Mouse (Mus musculus) forebrain, embryonic 13.5 days (tissue): ENCODE measurements at regions not wholly inside any gene's neighbourhood (a gene's known extent, or its start where the extent isn't known, plus 50 kb on each side); places are given as distances from the start of the nearest gene placed in this dataset.
"Not testable (repeated sequence)": the region's sequence is repeated elsewhere in the genome, so short reads cannot be mapped to it uniquely, and the experiment has no call there.

Experiments used
- ATAC-seq: fragments of 200-750 bp; cut with Nextera tagmentation; 2 replicates; pipeline ENCODE4 v1.8.0; 2017
- H3K27ac ChIP-seq: fragments of 300-500 bp; sonication (generic); 2 replicates; pipeline ENCODE4 v1.5.1; 2015; ENCODE audit warnings: inconsistent platforms, mild to moderate bottlenecking, moderate library complexity
- H3K27me3 ChIP-seq: fragments of 300-500 bp; sonication (generic); 2 replicates; pipeline ENCODE4 v1.6.1; 2015; ENCODE audit warnings: mild to moderate bottlenecking, inconsistent platforms
- H3K36me3 ChIP-seq: fragments of 300-500 bp; sonication (generic); 2 replicates; pipeline ENCODE4 v1.6.1; 2015; ENCODE audit warnings: mild to moderate bottlenecking, inconsistent platforms; ENCODE audit not compliant: poor library complexity, severe bottlenecking
- H3K4me1 ChIP-seq: fragments of 300-500 bp; sonication (generic); 2 replicates; pipeline ENCODE4 v1.6.1; 2015; ENCODE audit warnings: inconsistent platforms
- H3K4me2 ChIP-seq: fragments of 300-500 bp; sonication (generic); 2 replicates; pipeline ENCODE4 v1.6.1; 2015; ENCODE audit warnings: inconsistent platforms, mild to moderate bottlenecking, moderate library complexity
- H3K4me3 ChIP-seq: fragments of 300-500 bp; sonication (generic); 2 replicates; pipeline ENCODE4 v1.5.1; 2015; ENCODE audit warnings: mild to moderate bottlenecking, inconsistent platforms
- H3K9ac ChIP-seq: fragments of 300-500 bp; sonication (generic); 2 replicates; pipeline ENCODE4 v1.6.1; 2015; ENCODE audit warnings: mild to moderate bottlenecking, inconsistent platforms
- H3K9me3 ChIP-seq: fragments of 300-500 bp; sonication (generic); replicated peaks from 2 replicates; pipeline ENCODE4 v1.6.1; 2016; ENCODE audit warnings: inconsistent platforms
- WGBS: fragments of 180-500 bp; shearing (Covaris S2); methylation state at CpG from one replicate; pipeline ENCODE4 v1.1.7; 2015; 5-methylcytosine and 5-hydroxymethylcytosine counted together

DNA sequence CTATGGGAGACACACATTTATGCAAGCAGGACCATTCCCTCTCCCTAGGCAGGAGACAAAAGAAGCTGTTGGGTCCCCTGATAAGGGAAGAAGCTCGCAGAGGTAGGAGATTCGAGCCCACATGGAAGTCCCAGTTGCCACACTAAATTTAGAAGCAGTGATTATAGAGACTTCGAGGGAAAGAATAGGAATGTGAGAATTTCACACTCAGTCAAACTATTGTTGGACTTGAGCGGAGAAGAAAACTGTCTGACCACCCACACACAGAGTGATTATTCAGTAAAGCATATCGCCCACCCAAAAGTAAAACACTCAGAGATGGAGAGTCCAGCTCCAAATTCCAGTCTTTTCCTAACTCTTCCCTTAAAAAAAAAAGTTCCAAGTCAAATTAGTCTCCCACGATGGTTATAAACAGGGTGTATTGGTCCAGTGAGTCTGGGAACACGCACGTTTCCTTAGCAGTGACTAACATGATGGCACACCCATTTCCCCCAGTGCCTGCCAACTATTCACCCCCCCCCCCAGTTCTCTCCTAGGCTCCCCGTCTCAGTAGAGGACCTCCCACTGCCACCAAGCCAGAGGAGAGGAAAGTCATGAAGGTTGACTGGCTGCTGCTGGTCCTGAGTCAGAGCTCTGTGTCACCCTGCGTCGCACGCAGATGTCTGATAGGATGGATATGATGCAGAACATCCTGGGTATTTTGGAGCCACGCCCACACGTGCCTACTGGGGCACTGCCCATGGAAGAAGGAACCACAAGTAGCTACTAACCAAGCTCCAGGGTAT, 120.1 kb downstream of the Tcp10c start:
- no peak for ATAC-seq
- 82% methylated on average over 14 of the region's 14 CpGs for WGBS
- H3K9ac ChIP-seq: no peak overlapping the region
- H3K36me3 ChIP-seq: no peaks in the 10 kb centered on the region
- no peaks in the 10 kb centered on the region for H3K27me3 ChIP-seq
- H3K9me3 ChIP-seq: no peaks in the 10 kb centered on the region
- H3K27ac ChIP-seq: no peak overlapping the region
- H3K4me3 ChIP-seq: no peak overlapping the region
- peaks cover 18% of the 10 kb centered on the region for H3K4me1 ChIP-seq
- no peak overlapping the region for H3K4me2 ChIP-seq

GRCm38 (mm10) chr17:13478866-13479571, 124.6 kb downstream of the Tcp10c start:
- Histone ChIP-seq H3K4me1 (peaks cover 38% of the 10 kb centered on the region), H3K27me3 (no peaks in the 10 kb centered on the region), H3K9ac (peak overlapping the region; percentile 21; the same call in 1 of the 2 replicates), H3K27ac (peak overlapping the region; percentile 83), H3K9me3 (no peaks in the 10 kb centered on the region), H3K4me3 (no peak overlapping the region), H3K36me3 (no peaks in the 10 kb centered on the region), H3K4me2 (peak overlapping the region; percentile 31)
- 0% methylated on average over 5 of the region's 5 CpGs for WGBS
- ATAC-seq: peak; percentile 86

DNA sequence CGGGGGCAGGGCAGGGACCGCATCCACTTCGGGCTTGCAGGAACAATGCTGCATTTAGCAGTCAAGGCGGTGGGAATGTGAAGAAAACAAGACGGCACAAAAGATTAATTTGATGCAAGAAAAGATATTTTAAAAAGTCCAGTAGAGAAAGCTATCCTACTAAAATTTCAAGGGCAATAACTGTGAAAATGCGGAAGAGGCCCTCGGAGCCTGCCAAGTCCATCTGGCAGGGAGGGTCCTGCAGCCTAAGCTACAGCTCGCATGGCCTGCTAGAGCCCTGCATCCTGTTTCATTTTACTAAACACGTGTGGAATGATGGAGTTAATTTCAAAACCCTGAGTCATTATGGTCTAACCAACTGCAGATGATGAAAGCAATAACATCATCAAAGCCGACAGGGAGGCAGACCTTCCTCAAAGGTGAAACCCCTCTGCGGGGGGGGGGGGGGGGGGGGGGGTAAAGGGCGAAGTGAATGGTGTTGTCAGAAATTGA, 125.2 kb downstream of the Tcp10c start:
- H3K4me1 ChIP-seq: peaks cover 38% of the 10 kb centered on the region
- peak; percentile 75 for ATAC-seq
- no peak overlapping the region for H3K4me3 ChIP-seq
- H3K27me3 ChIP-seq: no peaks in the 10 kb centered on the region
- no peaks in the 10 kb centered on the region for H3K36me3 ChIP-seq
- H3K9me3 ChIP-seq: no peaks in the 10 kb centered on the region
- peak overlapping the region; percentile 83 for H3K27ac ChIP-seq
- H3K4me2 ChIP-seq: peak overlapping the region; percentile 31
- peak overlapping the region; percentile 21; the same call in 1 of the 2 replicates for H3K9ac ChIP-seq
- 2% methylated on average over 11 of the region's 12 CpGs for WGBS

GRCm38 (mm10) chr17:13481445-13482085, 127.2 kb downstream of the Tcp10c start:
- no peaks in the 10 kb centered on the region for H3K9me3 ChIP-seq
- no peaks in the 10 kb centered on the region for H3K27me3 ChIP-seq
- no peak overlapping the region for H3K4me3 ChIP-seq
- H3K9ac ChIP-seq: no peak overlapping the region
- 65% methylated on average over 7 of the region's 7 CpGs for WGBS
- no peaks in the 10 kb centered on the region for H3K36me3 ChIP-seq
- ATAC-seq: no peak
- peaks cover 38% of the 10 kb centered on the region for H3K4me1 ChIP-seq
- no peak overlapping the region for H3K4me2 ChIP-seq
- H3K27ac ChIP-seq: no peak overlapping the region

- no peak overlapping the region for H3K4me3 ChIP-seq
- no peaks in the 10 kb centered on the region for H3K9me3 ChIP-seq
- no peak overlapping the region for H3K27ac ChIP-seq
- no peak for ATAC-seq
- WGBS: 86% methylated on average over 3 of the region's 3 CpGs
- no peak overlapping the region for H3K4me2 ChIP-seq
- H3K9ac ChIP-seq: no peak overlapping the region
- no peaks in the 10 kb centered on the region for H3K27me3 ChIP-seq
- H3K4me1 ChIP-seq: peaks cover 38% of the 10 kb centered on the region
- no peaks in the 10 kb centered on the region for H3K36me3 ChIP-seq
These were observed 127.8 kb downstream of the Tcp10c start for GRCm38 (mm10) chr17:13482136-13482535.

- no peaks in the 10 kb centered on the region for H3K36me3 ChIP-seq
- WGBS: 83% methylated on average over 10 of the region's 10 CpGs
- no peak overlapping the region for H3K9ac ChIP-seq
- H3K4me1 ChIP-seq: no peaks in the 10 kb centered on the region
- no peak overlapping the region for H3K4me3 ChIP-seq
- ATAC-seq: no peak
- no peak overlapping the region for H3K27ac ChIP-seq
- no peaks in the 10 kb centered on the region for H3K27me3 ChIP-seq
- no peak overlapping the region for H3K4me2 ChIP-seq
- H3K9me3 ChIP-seq: no peaks in the 10 kb centered on the region
These were observed 133.2 kb downstream of the Tcp10c start for GRCm38 (mm10) chr17:13487291-13488215.

GRCm38 (mm10) chr17:13488608-13489324, 134.4 kb downstream of the Tcp10c start:
- no peaks in the 10 kb centered on the region for H3K9me3 ChIP-seq
- no peak overlapping the region for H3K27ac ChIP-seq
- 90% methylated on average over 9 of the region's 9 CpGs for WGBS
- no peaks in the 10 kb centered on the region for H3K36me3 ChIP-seq
- H3K4me3 ChIP-seq: no peak overlapping the region
- no peaks in the 10 kb centered on the region for H3K4me1 ChIP-seq
- no peak for ATAC-seq
- no peak overlapping the region for H3K9ac ChIP-seq
- H3K4me2 ChIP-seq: no peak overlapping the region
- H3K27me3 ChIP-seq: no peaks in the 10 kb centered on the region

- ATAC-seq, H3K9me3 ChIP-seq, H3K4me1 ChIP-seq, H3K4me2 ChIP-seq, H3K4me3 ChIP-seq, H3K27ac ChIP-seq, H3K36me3 ChIP-seq, H3K27me3 ChIP-seq, H3K9ac ChIP-seq: not testable (repeated sequence)
- 95% methylated on average over 1 of the region's 1 CpGs for WGBS
These were observed 137.9 kb downstream of the Tcp10c start for GRCm38 (mm10) chr17:13492239-13492638.

- not testable (repeated sequence) for H3K36me3 ChIP-seq, H3K4me2 ChIP-seq, H3K4me1 ChIP-seq, H3K27me3 ChIP-seq, H3K9me3 ChIP-seq, H3K9ac ChIP-seq, H3K27ac ChIP-seq, H3K4me3 ChIP-seq
- 63% methylated on average over 4 of the region's 7 CpGs for WGBS
- peak; percentile 26; the same call in 1 of the 2 replicates for ATAC-seq
These were observed 138.4 kb downstream of the Tcp10c start for GRCm38 (mm10) chr17:13492649-13493277.

GRCm38 (mm10) chr17:13493866-13494265, 139.5 kb downstream of the Tcp10c start:
- not testable (repeated sequence) for H3K4me2 ChIP-seq, H3K27me3 ChIP-seq, H3K4me3 ChIP-seq, H3K9me3 ChIP-seq, H3K27ac ChIP-seq, H3K9ac ChIP-seq, H3K36me3 ChIP-seq, H3K4me1 ChIP-seq
- WGBS: 94% methylated on average over 3 of the region's 3 CpGs
- peak; percentile 52 for ATAC-seq

DNA sequence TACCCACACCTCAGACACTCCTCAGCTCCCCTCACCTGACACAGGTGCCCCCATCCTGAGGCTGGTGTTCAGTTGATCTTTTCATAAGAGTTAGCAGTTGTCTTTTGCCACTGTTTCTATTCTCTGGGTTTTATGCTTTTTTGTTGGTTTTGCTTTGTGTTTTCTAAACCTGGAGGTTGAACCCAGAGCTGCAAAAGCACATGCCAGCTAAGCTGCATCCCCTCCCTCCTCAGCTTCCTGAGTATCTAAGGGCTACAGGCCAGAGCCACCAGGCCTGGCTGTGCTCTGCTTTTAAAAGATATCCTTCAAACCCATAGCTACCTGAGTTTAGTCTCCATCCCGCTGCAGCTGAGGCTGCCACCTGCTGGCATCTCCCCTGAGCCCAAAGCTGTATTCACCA, 140.1 kb downstream of the Tcp10c start:
- not testable (repeated sequence) for H3K9me3 ChIP-seq, H3K4me1 ChIP-seq, ATAC-seq, H3K4me3 ChIP-seq, H3K27ac ChIP-seq, H3K9ac ChIP-seq, H3K4me2 ChIP-seq, H3K27me3 ChIP-seq, H3K36me3 ChIP-seq
- WGBS: no CpG with 5 or more reads among the region's 1 CpGs
